Mouse (Mus musculus) G1E-ER4 (cell line): Measurements from ENCODE around the gene Gls2. TPM values are rescaled to one million over a fixed set of nuclear protein-coding genes. Genes with fewer than 3 reads are reported as not detected.

ENCODE experiments used
- GATA1 ChIP-seq: IDR thresholded peaks from one replicate; pipeline ENCODE4 v1.8.0; 2012; ENCODE audit warnings: low read length, inconsistent platforms
- polyA plus RNA-seq: library from polyadenylated mRNA; stranded (reverse); fragments of >175 nt; gene quantifications from 2 replicates; pipeline ENCODE4 v1.2.3, GENCODE M21; 2012

Gene Gls2
- 15.4 and 19.6 TPM in 2 replicates for polyA plus RNA-seq

DNA sequence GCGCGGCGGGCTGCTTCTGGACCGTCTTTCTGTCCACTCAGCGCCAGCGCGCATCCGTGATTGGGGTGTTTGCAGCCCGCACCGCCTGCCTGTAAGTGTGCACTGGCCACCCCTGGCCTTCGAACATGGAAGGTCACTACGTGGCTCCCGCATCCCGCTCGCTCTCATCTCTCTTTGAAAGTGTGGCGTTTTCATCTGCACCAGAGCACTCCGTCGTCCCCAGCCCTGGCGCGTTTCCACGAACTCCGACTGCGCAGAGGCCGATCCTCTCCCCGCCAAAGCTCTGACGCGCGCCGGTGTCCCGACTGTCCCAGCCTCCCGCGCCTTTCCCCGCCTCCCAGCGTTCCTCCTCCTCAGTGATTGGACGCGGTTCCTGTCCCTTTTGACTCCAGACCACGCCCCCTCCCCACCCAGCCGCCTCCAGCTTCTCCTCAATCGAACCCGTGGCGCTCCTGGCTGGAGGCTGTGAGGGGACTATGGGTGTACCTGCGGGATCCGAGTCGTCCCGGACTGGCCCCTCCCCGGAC, at the start of gene Gls2:
TSS of gene Gls2 (plus strand) at position 434 of the 527 bp plus-strand sequence.
- TF ChIP-seq GATA1: no peak

DNA sequence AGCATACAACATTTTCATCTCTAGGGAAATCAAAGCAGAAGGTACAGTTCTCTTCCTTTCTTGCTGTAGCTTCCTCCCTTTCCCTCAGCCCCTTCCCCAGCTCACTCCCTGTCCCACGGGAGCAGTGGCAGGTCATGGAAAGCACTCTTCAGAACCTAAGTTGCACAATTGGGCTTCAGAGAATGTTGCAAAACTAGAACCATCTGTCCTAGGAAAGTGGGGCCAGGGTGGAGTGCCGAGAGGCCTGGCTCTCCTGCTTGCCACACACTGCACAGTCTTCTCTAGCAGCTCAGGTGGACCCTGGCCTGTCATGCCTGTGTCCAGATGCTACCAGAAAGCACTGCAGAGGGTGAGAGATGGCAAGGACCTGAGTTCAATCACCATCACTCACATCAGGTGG, 49.3 kb upstream of the Gls2 start:
- TF ChIP-seq GATA1: no peak

DNA sequence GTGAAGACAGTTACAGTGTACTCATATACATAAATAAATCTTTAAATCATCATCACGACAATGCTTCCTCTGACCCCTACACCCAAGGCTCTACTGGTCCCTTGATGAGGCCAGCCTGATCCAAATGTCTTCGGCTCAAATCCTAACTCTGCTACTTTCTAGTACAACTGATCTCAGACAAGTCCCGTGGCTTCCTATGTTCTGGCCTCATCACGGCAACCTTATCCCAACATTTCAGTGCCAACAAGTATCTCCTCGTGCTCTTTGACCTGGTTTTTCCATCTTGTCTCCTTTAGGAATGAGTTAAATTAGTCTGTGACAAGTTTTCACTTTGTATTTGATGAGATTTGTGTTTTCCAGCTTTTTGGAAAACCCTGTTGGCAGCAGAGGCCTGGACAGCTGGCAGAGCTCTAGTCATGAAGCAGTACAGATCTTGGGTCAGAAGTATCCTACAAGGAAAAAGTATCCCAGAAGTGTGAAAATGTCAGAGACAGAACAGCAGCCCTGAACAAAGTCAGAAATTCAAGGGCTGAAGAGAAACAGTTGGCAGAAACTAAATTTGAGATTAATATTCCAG, 45.4 kb upstream of the Gls2 start:
- no peak for TF ChIP-seq GATA1

DNA sequence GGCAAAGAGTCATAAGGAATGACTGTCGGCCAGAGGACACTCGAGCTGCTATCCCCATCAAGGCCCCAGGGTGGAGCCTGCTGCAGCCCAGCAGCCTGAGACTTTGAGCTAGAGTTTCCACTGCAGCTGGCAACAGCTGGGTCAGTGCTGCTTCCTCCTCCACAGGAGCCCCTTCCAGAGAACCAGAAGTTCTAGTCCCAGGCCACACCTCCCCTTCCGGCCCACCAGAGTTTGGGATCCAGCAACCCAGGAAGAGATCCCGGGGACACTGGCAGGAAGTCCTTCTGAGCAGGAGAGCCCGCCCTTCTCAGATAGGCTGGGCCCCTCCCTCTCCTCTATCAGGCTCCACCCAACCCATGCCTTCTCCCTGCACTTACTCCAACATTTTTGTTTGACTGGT, 44.7 kb upstream of the Gls2 start:
- TF ChIP-seq GATA1: no peak

DNA sequence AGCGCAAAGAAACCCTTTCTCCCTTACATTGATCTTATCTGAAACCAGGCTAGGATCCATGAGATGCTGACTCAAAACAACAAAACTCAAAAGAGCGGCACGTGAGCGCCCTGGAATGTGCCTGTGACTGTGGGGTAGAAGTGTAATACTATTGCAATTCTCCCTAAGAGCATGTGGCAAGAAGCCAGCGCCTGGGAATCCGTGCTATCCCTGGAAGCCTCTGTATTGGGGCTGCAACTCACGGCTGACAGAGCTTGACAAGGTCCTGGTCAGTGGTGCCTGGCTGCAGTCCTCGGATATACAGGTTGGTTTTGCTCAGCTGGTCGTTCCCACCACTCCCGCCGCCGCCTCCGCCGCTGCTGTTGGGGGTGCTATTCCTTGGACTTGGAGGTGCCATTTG, 43.3 kb upstream of the Gls2 start:
- TF ChIP-seq GATA1: no peak

DNA sequence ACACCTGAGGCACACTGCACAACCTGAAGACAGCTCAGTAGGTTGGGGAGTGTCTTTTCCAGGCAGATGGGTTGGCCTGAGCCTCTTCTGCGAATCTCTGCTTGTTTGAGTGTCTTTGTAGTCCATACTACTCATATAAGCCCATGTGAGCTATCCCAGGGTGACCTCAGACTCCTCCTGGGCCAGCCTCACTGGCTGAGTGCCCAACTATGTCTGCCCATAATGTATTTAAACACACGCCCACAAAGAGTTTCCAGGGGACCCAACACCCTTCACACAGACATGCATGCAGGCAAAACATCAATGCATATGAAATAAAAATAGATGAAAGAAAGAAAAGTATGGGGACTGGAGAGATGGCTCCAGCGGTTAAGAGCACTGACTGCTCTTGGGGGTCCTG, 40.3 kb upstream of the Gls2 start:
- no peak for TF ChIP-seq GATA1

DNA sequence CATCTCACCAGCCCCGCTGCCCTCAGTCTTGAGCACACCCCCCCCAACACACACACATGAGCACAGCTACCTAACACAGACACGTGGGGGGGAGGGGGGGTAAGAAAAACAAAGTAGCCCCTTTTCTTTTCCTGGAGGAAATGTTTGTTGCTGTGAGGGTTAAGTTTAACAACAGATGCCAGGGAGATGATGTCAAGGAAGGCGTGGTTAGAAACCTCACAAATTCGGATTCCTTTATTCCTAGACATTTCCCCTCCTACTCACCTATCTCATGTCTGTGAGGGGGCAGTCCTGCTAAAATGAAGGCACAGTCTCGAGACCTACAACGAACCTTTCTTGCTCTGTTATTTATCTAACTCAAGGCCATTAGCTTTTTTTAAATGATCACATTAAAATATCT, 27.2 kb upstream of the Gls2 start:
- no peak for TF ChIP-seq GATA1

DNA sequence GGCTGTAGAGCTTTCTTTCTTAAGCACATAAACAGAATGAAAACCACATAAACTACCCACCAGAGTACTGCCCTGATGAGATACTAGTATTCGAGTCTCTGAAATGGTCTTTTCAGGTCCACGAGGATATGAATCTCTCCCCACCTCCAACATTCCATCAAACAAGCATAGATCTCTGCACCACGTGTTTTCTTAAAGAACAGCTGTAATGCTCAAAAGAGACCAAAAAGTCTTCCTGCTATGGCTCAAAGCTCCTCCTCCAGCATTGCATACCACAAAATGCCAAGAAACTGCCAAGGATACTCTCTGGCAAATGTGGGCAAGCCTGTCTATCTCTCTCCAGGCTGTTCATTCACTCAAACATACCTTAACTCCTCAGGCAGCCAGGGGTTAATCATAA, 19.0 kb upstream of the Gls2 start:
- TF ChIP-seq GATA1: no peak

DNA sequence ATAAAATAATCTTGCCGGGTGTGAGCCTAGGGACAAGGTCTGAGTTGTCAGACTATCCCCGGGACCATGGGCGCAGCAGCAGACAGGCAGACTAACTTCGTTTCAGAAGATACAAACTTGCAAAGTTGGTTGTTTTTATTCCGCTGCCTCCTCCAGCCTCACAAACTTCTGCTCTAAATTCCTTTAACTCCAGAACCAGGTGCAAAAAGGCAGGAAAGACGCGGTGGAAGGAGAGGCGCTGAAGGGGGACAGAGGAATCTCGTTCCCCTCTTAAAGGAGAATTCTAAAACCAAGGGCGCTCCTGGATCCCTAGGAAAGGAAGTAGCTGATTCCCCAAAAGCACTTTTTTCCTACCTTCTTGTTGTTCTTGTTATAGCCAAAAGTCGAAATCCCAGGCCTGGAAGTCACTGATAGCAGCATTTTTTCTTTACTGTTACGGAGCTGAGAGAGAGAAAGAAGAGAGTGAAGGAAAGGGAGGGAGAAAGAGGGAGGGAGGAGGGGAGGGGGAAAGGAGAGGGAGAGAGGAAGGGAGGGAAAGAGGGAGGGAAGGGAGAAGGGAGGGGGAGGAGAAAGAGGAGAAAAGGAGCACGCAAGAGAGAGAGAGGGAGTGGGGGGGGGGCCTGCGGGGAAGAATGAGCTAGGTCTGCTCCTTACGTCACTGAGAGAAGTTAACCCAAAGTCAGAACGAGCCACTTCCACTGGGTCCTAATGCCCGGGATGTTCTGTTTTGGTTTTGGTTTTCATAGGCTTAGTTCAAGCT, 18.1 kb upstream of the Gls2 start:
- no peak for TF ChIP-seq GATA1

DNA sequence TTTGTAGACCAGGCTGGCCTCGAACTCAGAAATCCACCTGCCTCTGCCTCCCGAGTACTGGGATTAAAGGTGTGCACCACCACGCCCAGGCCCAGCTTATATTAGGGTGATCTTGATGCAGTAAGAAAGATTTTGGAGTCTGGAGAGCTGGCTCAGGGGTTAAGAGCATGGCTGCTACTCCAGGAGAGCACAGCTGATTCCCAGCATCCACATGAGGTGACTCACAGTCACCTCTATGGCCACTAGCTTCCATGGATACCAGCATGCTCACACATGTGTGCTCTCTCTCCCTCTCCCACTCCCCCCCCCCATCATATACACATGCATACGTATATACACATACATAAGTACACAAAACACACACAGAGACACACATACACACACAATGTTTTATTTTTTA, 16.9 kb upstream of the Gls2 start:
- TF ChIP-seq GATA1: no peak

DNA sequence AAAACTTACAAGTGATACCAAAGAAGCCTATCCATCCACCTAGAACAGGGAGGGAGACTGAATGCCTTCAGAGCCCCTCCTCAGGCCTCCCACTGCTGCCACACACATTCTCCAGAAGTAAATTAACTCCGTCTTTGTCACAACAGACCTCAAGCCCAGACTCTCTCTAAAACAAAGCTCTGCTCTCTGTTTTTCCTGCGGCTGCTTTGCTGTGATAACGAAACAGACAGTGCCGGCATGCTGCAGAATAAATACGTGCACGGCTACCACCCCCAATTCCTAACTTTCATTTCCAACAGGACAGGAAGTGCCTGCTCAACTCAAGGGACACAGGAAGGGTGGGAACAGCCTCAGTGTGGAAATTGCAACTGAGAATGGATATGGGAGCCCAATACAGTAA, 14.3 kb upstream of the Gls2 start, which contains the start of gene Rbms2:
TSS of gene Rbms2 (minus strand) at position 309 of the 400 bp plus-strand sequence.
- no peak for TF ChIP-seq GATA1

DNA sequence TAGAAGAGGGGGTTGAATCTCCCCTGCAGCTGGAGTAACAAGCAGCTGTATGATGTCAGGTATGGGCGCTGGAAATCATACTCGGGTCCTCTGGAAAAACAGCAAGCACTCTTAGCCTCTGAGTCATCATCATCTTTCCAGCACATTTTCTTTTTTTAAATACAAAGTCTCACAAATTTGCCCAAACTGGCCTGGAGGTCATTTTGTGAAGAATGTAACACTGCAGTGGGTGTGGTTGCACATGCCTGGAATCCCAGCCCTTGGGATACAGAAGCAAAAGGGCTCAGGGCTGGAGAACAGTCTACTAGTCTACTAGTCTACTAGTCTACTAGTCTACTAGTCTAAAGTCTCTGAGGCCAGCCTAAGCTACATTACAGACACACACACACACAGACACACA, 10.0 kb upstream of the Gls2 start:
- no peak for TF ChIP-seq GATA1

DNA sequence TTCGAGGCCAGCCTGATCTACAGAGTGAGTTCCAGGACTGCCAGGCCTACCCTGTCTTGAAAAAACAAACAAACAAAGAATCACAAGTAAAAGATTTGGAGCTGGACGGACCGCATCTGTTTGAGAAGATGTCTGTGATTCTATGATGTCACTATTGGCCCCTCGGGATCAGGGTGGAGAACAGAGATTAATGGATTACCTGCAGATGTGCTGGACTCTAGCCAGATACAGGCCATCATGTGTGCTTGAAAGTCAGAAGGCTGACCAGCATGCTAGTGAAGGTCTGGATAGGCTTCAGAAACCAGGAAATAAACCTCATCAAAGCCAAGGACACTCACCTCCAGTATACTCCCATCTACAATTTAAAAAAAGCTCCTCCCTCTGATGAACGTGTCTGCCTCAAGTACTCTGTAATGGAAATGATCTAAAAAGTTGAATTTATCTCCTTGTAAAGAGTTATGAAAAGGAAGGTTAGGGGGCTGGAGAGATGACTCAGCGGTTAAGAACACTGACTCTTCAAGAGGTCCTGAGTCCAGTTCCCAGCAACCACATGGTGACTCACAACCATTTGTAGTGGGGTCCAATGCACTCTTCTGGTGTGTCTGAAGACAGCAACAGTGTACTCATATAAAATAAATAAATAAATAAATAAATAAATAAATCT, 8.8 kb upstream of the Gls2 start:
- no peak for TF ChIP-seq GATA1

DNA sequence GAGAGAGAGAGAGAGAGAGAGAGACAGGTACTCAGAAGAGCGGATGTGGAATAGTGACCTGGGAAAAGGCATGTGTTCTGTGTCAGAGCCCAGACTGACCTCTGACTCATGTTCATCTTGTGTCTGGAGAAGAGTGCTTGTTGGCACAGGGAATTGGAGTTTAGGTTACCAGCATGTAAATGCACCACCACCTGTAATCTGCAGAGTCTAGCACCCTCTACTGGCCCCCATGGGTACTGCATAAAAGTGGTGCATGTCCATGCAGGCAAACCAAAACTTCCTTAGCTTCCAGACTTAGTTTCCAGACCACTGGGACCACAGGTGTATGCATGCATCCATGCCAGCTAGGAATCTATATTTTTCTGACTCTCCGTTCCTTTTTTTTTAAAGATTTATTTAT, 8.3 kb upstream of the Gls2 start:
- no peak for TF ChIP-seq GATA1

DNA sequence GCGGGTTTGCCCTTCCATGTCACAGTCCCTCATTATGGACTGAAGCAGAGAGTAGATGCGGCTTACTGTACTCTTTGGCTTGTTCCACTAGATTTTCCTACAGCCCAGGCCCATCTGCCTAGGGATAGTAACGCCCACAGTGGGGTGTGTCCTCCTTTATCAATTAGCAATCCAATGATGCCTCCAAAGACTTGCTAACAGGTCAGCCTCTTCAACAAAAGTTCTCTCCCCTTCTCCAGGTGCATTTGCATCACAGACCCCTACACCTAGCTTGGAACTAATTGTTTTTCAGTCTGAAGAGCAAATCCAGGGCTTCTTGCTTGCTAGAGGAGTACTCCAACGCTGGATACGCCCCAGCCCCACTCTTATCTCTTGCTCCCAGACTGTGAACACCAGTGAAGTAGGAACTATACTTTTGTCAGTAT, 7.1 kb upstream of the Gls2 start:
- TF ChIP-seq GATA1: no peak

DNA sequence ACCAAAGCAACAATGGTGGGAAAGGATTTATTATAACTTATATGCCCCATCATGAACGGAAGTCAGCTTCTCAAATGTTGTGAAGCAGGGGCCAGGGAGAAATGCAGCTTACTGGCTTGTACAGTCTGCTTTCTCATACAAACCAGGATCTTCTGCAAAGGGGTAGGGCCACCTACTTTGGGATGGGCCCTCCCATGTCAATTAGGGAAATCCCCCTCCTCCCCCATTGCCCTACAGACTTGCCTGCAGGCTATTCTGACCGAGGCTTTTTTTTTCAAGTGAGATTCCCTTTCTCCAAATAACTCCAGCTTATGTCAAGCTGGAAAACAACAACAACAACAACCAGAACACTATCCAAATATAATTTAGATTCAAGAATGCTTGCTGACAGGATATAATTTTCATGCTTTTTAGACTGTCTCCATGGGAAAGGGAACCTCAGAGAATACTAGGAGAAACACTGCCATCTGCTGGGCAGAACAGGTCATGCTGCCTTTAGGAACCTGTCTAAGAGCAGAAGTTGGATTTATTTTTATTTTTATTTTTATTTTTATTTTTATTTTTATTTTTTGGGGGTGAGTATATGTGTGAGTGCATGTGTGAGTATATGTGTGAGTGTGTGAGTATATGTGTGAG, 5.9 kb upstream of the Gls2 start:
- TF ChIP-seq GATA1: no peak

DNA sequence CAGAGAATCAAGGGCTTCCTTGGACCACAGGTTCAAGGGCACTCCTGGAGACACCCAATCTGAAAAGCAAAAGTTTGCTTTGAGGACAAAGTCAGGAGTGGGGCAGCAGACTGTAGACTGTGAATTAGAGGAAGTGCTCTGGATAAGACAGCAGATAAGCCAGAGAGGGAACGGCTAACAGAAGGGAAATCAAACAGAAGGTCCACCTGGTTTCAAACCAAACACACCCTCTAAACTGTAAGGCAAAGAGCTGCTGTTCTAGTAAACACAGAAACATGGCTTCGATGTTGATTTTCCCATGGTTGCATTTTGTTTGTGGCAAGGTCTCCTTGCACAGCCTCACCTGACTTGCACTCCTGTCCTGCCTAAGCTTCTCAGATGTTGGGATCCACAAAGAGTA, 2.8 kb upstream of the Gls2 start:
- no peak for TF ChIP-seq GATA1
